Mouse (Mus musculus): ENCODE measurements at regions not wholly inside any gene's neighbourhood (a gene's known extent, or its start where the extent isn't known, plus 50 kb on each side); places are given as distances from the start of the nearest gene placed in this dataset.

DNA sequence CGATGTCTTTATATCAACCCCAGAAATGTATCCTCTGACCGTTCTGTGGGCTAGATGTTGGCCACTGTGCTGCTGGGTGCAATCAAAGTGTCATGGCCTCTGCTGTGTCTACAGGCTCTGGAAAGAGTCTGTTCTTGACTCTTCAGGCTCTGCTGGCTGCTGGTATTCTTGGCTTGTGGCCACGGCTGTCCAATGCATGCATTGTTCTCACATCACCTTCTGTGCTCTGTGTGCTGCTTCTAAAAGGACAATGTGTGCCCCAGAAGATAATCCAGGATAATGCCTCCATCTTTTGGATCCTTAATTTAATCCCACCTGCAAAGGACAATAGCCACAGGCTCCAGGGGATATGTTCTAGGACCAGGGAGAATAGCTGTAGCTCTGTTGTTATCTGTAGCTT lies 77.5 kb upstream of the Dapl1 start:
- H3K27me3 ChIP-seq = no peaks in the 10 kb centered on the region
- no peaks in the 10 kb centered on the region for H3K4me1 ChIP-seq (replicated peaks)
- no peak for DNase-seq
- no peak overlapping the region for H3K9ac ChIP-seq
- no peak overlapping the region for H3K4me2 ChIP-seq
- H3K27ac ChIP-seq = no peak overlapping the region
- H3K36me3 ChIP-seq = no peaks in the 10 kb centered on the region
- H3K4me3 ChIP-seq (replicated peaks) = no peak overlapping the region
- H3K9me3 ChIP-seq (replicated peaks) = no peaks in the 10 kb centered on the region
- no peak for ATAC-seq (ENCODE audit: low read depth)
- WGBS (ENCODE audit: insufficient replicate concordance) = 64% methylated on average over 3 of the region's 3 CpGs

DNA sequence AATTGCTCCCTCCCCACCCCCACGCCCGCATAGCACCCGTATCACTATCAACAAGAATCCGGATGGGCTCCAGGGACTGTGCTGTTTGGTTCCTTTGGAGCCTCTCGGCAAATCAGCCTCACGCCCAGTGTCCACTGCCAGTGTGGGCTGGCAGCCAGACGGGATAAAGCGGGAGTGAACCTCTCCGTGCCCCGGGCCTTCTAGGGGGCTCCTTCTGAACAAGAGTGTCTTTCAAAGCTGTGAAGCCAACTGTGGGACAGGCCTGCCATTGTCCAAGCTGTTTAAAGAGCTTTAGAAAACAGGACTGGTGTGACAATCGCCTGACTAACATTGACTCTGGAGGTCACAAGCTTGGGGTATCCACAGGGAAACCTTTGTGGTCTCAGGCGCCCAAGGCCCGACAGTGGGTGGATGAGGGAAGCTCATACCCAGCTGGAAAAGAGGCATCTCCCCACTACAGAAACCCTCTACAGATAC lies 76.9 kb upstream of the Dapl1 start:
- no peak for DNase-seq
- H3K36me3 ChIP-seq = no peaks in the 10 kb centered on the region
- H3K27ac ChIP-seq = no peak overlapping the region
- no peak for ATAC-seq (ENCODE audit: low read depth)
- H3K27me3 ChIP-seq = no peaks in the 10 kb centered on the region
- WGBS (ENCODE audit: insufficient replicate concordance) = 80% methylated on average over 13 of the region's 13 CpGs
- H3K4me2 ChIP-seq = no peak overlapping the region
- no peaks in the 10 kb centered on the region for H3K9me3 ChIP-seq (replicated peaks)
- H3K4me3 ChIP-seq (replicated peaks) = no peak overlapping the region
- H3K4me1 ChIP-seq (replicated peaks) = no peaks in the 10 kb centered on the region
- no peak overlapping the region for H3K9ac ChIP-seq

DNA sequence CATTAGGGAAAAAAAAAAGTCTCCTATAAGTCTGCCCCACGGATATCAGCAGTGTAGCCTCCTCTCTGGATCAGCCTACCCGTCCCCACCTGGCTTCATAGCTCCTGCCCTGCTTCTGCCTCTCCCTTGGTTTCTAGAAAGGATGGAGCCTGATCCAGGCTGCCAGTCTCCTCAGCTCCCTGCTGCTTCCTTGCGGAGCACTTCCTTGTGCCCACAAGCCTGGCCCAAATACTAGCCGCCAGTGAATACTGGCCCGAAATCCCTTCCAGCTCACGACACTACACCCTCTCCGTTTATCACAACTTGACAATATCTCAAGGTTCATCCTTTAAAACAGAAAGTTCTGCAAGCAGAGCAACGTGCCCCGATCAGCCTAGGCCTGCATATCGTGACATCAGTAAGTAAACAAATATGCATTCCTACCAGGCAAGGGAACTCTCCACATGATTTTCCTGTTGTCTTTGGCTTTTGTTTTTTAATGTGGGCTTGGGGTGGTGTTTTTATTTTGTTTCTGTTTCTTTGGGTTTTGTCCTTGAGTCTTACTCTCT lies 76.3 kb upstream of the Dapl1 start:
- Histone ChIP-seq H3K4me3 (replicated peaks) (no peak overlapping the region), H3K4me1 (replicated peaks) (no peaks in the 10 kb centered on the region), H3K9ac (no peak overlapping the region), H3K36me3 (no peaks in the 10 kb centered on the region), H3K9me3 (replicated peaks) (no peaks in the 10 kb centered on the region), H3K27ac (no peak overlapping the region), H3K4me2 (no peak overlapping the region), H3K27me3 (no peaks in the 10 kb centered on the region)
- WGBS (ENCODE audit: insufficient replicate concordance) = 67% methylated on average over 10 of the region's 10 CpGs
- ATAC-seq (ENCODE audit: low read depth) (no peak), DNase-seq (no peak)

DNA sequence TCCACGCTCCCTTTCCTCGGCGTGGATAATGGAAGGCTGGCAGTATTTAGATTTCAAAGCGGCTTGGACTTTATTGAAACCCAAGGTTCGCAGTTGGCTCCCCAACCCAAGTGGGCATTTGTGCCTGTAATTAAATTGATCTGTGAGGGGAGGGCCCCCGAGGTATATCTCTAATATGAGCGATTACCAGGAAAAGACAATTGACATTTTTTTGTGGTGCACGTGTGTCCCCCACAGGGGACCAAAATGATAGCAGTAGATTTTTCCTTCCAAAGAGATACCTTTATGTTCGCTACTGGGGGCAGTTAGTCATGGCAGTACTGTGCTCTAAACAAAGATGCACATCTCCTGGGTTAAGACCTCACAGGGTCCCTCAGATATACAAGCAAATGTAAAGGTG lies 69.8 kb upstream of the Dapl1 start:
- Histone ChIP-seq H3K4me1 (replicated peaks) (peaks cover 6% of the 10 kb centered on the region; the same call in 1 of the 2 replicates), H3K4me2 (no peak overlapping the region), H3K9me3 (replicated peaks) (no peaks in the 10 kb centered on the region), H3K9ac (no peak overlapping the region), H3K36me3 (no peaks in the 10 kb centered on the region), H3K27me3 (no peaks in the 10 kb centered on the region), H3K27ac (no peak overlapping the region), H3K4me3 (replicated peaks) (no peak overlapping the region)
- DNase-seq (no peak), ATAC-seq (ENCODE audit: low read depth) (no peak)
- 76% methylated on average over 9 of the region's 9 CpGs for WGBS (ENCODE audit: insufficient replicate concordance)

DNA sequence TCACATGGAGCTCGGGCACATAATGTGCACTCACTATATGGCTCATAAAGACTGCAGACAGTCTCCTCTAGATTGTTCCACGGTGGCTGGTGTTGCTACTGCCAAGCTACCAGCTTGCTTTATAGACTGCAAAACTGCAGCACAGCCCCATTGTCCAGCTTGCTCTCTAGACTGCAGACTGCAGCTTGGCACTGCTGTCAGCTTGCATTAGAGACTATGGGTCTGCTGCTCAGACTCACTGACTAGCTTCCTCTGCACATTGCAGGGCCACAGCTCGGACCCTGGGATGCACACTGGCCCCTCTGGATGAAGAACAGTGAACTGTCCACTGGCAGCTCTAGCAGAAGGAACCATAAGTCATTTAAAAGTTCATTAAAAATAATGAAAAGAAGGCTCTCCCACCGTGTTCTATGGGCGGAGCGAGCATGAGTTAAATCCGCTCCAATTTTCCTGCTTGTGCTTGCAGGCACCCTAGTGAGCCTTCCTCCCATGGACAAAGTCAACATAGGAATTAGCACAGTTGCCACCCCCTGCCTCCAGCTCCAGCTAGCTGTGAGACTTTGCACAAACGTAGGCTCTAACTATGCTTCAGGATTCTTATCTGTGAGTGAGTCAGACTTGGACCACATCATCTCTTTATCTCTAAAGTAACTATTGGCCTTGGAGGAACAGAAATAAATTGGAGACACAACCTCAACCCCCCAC lies 67.8 kb upstream of the Dapl1 start:
- H3K36me3 ChIP-seq = no peaks in the 10 kb centered on the region
- peaks cover 6% of the 10 kb centered on the region; the same call in 1 of the 2 replicates for H3K4me1 ChIP-seq (replicated peaks)
- ATAC-seq (ENCODE audit: low read depth) (no peak), DNase-seq (no peak)
- WGBS (ENCODE audit: insufficient replicate concordance) = 56% methylated on average over 8 of the region's 8 CpGs
- no peaks in the 10 kb centered on the region for H3K9me3 ChIP-seq (replicated peaks)
- H3K27ac ChIP-seq = no peak overlapping the region
- no peak overlapping the region for H3K4me2 ChIP-seq
- no peak overlapping the region for H3K9ac ChIP-seq
- H3K4me3 ChIP-seq (replicated peaks) = no peak overlapping the region
- H3K27me3 ChIP-seq = no peaks in the 10 kb centered on the region

DNA sequence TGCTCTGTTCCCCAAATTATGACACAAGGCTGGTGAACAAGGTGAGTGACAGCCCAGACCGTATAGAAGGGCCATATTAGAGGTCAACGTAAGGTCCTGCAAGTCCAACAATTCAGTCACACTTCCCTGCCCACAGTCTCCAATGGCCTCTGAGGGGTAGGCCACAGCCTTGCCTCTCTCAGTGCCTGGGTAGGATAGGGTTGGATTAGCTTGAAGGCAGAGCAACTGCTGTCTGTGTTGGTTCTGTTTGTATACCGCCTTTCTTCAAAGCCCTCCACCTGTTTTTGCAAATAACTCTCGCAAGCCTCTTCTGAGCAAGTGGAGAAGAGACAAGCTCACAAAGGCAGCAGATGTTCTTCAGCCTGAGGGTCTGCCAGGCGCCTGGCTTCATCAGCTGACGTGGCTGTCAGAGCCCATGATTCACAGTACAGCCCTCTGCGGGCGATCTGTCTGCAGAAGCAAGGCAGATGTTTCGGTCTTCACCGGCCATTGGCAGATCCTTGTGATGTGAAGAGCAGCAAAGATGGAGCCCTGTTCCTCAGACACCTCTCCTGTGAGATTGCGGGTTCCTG lies 67.0 kb upstream of the Dapl1 start:
- Histone ChIP-seq H3K4me3 (replicated peaks) (no peak overlapping the region), H3K36me3 (no peaks in the 10 kb centered on the region), H3K4me1 (replicated peaks) (peaks cover 6% of the 10 kb centered on the region; the same call in 1 of the 2 replicates), H3K9ac (no peak overlapping the region), H3K9me3 (replicated peaks) (no peaks in the 10 kb centered on the region), H3K4me2 (no peak overlapping the region), H3K27ac (no peak overlapping the region), H3K27me3 (no peaks in the 10 kb centered on the region)
- 69% methylated on average over 11 of the region's 11 CpGs for WGBS (ENCODE audit: insufficient replicate concordance)
- ATAC-seq (ENCODE audit: low read depth) = no peak
- DNase-seq = no peak

DNA sequence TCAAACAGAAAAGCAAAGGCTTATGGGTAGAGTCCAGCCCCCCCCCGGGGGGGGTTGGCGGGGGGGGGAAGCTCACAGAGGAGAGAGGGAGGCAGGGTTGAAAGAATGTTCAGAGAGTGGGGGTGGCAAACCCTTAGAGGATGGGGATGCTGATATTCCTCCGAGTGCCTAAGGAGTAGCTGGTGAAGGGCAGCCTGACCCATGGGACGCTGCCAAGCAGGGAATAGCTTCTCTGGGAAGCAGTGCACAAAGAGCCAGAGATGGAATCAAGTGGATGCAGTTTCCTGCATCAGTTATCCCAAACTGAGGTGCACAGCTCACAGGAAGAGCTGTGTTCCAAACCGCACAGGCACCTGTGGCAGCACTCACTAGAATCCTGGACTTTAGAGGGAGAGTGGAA lies 64.0 kb upstream of the Dapl1 start:
- 62% methylated on average over 5 of the region's 5 CpGs for WGBS (ENCODE audit: insufficient replicate concordance)
- Histone ChIP-seq H3K4me1 (replicated peaks) (peaks cover 6% of the 10 kb centered on the region; the same call in 1 of the 2 replicates), H3K9me3 (replicated peaks) (no peaks in the 10 kb centered on the region), H3K27me3 (no peaks in the 10 kb centered on the region), H3K36me3 (no peaks in the 10 kb centered on the region), H3K27ac (no peak overlapping the region), H3K4me2 (no peak overlapping the region), H3K4me3 (replicated peaks) (no peak overlapping the region), H3K9ac (no peak overlapping the region)
- ATAC-seq (ENCODE audit: low read depth) (no peak), DNase-seq (no peak)

DNA sequence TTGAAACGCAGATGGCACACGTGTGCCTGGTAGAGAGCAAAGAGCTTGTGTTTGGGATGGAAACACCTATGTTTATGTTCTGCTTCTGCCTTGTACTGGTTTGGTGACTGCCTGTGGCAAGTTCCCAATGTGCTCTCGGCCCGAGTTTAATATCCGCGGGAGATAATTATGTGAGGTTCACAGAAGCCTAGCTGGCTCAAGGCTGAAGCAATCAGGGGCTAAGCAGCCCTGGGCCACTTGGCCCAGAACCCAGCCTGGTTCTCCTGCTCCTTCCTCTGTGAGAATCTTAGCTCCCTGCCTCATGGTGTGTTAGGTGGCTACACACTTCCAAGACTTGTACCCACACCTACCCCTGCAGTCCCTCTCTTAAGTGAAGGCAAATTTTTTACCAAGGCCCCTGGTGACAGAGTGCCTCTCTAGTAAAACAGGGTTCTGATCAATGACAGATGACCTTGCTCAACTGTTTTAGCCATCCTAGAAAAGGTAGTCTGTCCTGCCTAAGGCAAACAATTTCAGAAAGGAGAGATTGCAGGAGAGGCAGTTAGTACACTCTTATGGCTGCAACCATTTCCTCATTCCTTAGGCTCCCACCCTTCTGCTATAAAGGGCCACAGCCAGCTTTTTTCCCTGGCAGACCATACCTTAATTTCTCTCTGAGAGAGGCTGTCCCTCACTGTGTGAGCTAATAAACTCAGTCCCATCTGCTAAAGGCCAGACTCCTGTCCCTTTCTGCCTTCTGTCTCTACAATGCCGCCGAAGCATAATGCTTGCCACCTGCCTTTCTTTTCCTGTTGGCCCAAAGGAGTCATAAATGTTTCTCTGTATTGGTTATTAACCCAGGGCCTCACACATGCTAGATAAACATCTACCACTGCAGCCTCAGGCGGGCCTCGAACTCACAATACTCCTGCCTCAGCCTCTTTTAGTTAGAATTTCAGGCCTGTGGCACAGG lies 61.9 kb upstream of the Dapl1 start:
- ATAC-seq (ENCODE audit: low read depth) = no peak
- Histone ChIP-seq H3K4me1 (replicated peaks) (no peaks in the 10 kb centered on the region), H3K27ac (no peak overlapping the region), H3K4me3 (replicated peaks) (no peak overlapping the region), H3K9ac (no peak overlapping the region), H3K9me3 (replicated peaks) (no peaks in the 10 kb centered on the region), H3K4me2 (no peak overlapping the region), H3K36me3 (no peaks in the 10 kb centered on the region), H3K27me3 (no peaks in the 10 kb centered on the region)
- 64% methylated on average over 10 of the region's 10 CpGs for WGBS (ENCODE audit: insufficient replicate concordance)
- DNase-seq = no peak

DNA sequence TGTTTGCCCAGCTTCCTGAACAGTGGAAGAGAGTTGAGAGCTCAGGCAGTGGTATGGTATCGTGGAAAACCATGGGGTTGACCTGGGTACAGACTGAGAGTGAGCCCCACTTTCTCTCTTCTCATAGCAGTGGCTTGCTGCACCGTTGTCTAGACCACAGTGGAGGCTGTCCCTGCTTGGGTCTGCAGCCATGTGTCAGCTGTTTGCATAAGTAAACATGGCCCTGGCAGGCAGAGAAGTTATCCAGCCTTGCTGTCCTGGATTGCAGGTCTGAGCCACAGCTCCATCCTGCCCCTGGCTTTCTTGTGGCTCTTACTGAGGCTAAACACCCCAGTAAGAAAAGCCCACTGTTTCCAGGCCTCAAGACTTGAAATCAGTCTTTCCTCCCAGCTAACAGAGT lies 60.2 kb upstream of the Dapl1 start:
- no peak for DNase-seq
- 38% methylated on average over 2 of the region's 2 CpGs for WGBS (ENCODE audit: insufficient replicate concordance)
- Histone ChIP-seq H3K27me3 (no peaks in the 10 kb centered on the region), H3K4me3 (replicated peaks) (no peak overlapping the region), H3K9ac (no peak overlapping the region), H3K27ac (no peak overlapping the region), H3K4me1 (replicated peaks) (no peaks in the 10 kb centered on the region), H3K4me2 (no peak overlapping the region), H3K36me3 (no peaks in the 10 kb centered on the region), H3K9me3 (replicated peaks) (no peaks in the 10 kb centered on the region)
- 0 out of 2 replicates have a peak, but pooled peaks have one; percentile 18 for ATAC-seq (ENCODE audit: low read depth)

DNA sequence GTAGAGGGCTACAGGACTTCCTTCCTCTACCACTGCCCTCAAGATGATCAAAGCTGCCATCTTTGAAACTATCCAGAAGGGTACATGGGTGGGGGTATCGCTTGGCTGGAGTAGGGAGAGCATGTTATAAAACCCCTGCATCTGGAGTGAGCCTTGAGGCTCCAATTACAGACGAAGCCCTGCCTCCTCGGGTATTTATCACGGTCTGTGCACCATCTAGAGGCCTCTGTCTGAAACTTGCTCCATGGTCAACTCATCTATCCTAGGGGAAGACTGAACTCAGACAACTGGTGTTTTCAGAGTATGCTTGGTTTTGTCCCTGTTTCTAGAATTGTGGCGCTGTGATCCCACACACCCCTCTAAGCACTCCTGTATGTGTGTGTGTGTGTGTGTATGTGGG lies 59.7 kb upstream of the Dapl1 start:
- DNase-seq (no peak), ATAC-seq (ENCODE audit: low read depth) (0 out of 2 replicates have a peak, but pooled peaks have one; percentile 31)
- no peak overlapping the region for H3K4me2 ChIP-seq
- H3K27ac ChIP-seq = no peak overlapping the region
- H3K4me3 ChIP-seq (replicated peaks) = no peak overlapping the region
- no peaks in the 10 kb centered on the region for H3K9me3 ChIP-seq (replicated peaks)
- no peak overlapping the region for H3K9ac ChIP-seq
- no peaks in the 10 kb centered on the region for H3K4me1 ChIP-seq (replicated peaks)
- no peaks in the 10 kb centered on the region for H3K27me3 ChIP-seq
- WGBS (ENCODE audit: insufficient replicate concordance) = 52% methylated on average over 5 of the region's 5 CpGs
- no peaks in the 10 kb centered on the region for H3K36me3 ChIP-seq

DNA sequence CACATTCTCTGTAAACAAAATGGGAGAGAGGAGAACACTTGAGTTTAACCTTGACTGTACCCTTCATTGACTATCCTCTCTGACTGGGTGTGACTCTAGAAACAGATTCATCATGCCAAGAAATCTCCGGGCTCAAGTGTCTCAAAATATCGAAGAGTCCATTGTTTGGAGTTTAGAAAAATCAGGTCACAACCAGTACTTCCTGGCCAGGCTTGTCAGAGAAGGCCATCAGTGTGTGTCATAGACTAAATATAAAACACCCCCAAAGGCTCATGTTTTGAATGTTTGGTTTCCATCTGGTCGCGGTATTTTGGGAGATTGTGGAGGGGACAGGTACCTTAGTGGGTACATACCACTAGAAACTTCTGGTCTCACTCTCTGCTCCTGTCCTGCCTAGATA lies 58.6 kb upstream of the Dapl1 start:
- H3K27me3 ChIP-seq = no peaks in the 10 kb centered on the region
- WGBS (ENCODE audit: insufficient replicate concordance) = 73% methylated on average over 4 of the region's 4 CpGs
- no peak overlapping the region for H3K9ac ChIP-seq
- no peak for DNase-seq
- H3K27ac ChIP-seq = no peak overlapping the region
- H3K4me2 ChIP-seq = no peak overlapping the region
- no peaks in the 10 kb centered on the region for H3K9me3 ChIP-seq (replicated peaks)
- H3K36me3 ChIP-seq = no peaks in the 10 kb centered on the region
- no peak overlapping the region for H3K4me3 ChIP-seq (replicated peaks)
- H3K4me1 ChIP-seq (replicated peaks) = no peaks in the 10 kb centered on the region
- ATAC-seq (ENCODE audit: low read depth) = no peak
